Mouse (Mus musculus): Measurements from ENCODE around the gene Tspo2. TPM values are rescaled to one million over a fixed set of nuclear protein-coding genes. Genes with fewer than 3 reads are reported as not detected.

The Tspo2 gene
- polyA plus RNA-seq, 1 experiment from 2014 or later = 2.0 TPM

GRCm38 (mm10) chr17:48434479-48434878, 16.8 kb downstream of the Tspo2 start:
- Histone ChIP-seq H3K9me3 (ENCODE audit: control insufficient read depth, low read length) (no peaks in the 10 kb centered on the region), H3K27ac (ENCODE audit: low read length) (no peak overlapping the region), H3K4me2 (ENCODE audit: low read length) (no peak overlapping the region), H3K4me3 (replicated peaks; ENCODE audit: low read length) (no peak overlapping the region), H3K4me1 (replicated peaks; ENCODE audit: control insufficient read depth, insufficient read depth, low read length) (peaks cover 6% of the 10 kb centered on the region), H3K27me3 (replicated peaks; ENCODE audit: control insufficient read depth, insufficient read depth, low read length) (no peaks in the 10 kb centered on the region), H3K36me3 (ENCODE audit: control insufficient read depth, insufficient read depth) (no peaks in the 10 kb centered on the region), H3K9ac (replicated peaks; ENCODE audit: low read depth, low read length) (no peak overlapping the region)
- no peak for ATAC-seq
- WGBS = 77% methylated on average over 5 of the region's 5 CpGs

DNA sequence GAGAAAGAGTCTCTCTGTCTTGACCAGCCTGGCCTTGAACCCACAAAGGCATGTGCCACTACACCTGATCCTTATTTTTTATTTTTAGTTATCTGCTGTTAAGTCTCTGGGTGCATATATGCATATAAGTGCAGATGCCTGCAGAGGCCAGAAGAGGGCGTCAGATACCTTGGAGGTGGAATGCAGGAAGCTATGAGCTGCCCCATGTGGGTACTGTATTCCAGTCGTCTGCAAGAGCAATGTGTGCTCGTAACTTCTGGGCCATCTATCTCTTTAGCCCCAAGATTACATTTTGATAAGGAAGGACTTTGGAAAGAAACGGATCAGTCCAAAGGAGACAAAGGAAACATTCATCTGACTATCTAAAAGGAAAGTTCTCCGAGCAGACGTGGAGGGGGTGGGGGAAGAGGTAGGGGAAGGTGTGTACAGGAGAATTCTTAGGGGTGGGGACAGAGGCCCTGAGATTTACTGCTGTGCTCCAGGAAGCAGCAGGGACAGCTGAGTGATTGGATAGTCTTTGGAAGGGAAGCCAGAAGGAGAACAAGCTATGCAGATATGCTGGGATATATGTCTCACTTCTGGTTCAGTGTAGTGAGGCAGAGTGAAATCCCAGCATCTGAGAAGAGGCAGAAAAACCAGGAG, 17.5 kb downstream of the Tspo2 start:
- ATAC-seq = no peak
- Histone ChIP-seq H3K27ac (ENCODE audit: low read length) (no peak overlapping the region), H3K36me3 (ENCODE audit: control insufficient read depth, insufficient read depth) (no peaks in the 10 kb centered on the region), H3K27me3 (replicated peaks; ENCODE audit: control insufficient read depth, insufficient read depth, low read length) (no peaks in the 10 kb centered on the region), H3K9me3 (ENCODE audit: control insufficient read depth, low read length) (no peaks in the 10 kb centered on the region), H3K4me1 (replicated peaks; ENCODE audit: control insufficient read depth, insufficient read depth, low read length) (peaks cover 6% of the 10 kb centered on the region), H3K9ac (replicated peaks; ENCODE audit: low read depth, low read length) (no peak overlapping the region), H3K4me3 (replicated peaks; ENCODE audit: low read length) (no peak overlapping the region), H3K4me2 (ENCODE audit: low read length) (no peak overlapping the region)
- 71% methylated on average over 6 of the region's 6 CpGs for WGBS

DNA sequence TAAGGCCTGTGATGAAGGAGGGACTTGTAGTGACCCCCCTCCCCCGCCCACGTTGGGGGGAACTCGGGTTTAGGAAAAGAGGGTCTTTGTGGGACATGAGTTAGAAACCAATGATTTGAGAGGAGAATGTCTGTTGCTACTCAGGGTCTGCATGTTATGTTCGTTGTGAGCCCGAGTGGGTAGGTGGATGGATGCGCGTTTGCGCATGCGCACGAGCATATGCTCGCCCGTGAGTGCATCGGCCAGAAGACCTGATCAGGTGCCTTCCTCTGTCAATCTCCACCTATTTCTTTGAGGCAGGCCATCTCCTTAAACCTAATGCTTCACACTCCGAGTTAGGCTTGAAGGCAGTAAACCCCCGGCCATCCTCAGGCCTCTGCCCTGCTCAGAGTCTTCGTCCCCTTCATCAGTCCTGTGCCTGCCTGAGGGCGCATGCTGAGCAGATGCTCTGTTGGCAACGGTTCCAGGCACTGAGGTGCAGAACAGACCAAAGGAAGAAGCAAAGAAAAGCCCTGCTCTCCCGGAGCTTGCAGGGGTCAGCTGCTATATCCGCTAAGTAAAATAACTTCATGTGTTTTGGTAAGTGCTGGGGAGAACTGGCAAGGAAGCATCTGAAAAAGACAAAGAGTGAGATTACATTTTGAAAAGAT, 18.2 kb downstream of the Tspo2 start:
- Histone ChIP-seq H3K27ac (ENCODE audit: low read length) (no peak overlapping the region), H3K4me3 (replicated peaks; ENCODE audit: low read length) (no peak overlapping the region), H3K9ac (replicated peaks; ENCODE audit: low read depth, low read length) (no peak overlapping the region), H3K27me3 (replicated peaks; ENCODE audit: control insufficient read depth, insufficient read depth, low read length) (no peaks in the 10 kb centered on the region), H3K4me2 (ENCODE audit: low read length) (no peak overlapping the region), H3K9me3 (ENCODE audit: control insufficient read depth, low read length) (no peaks in the 10 kb centered on the region), H3K36me3 (ENCODE audit: control insufficient read depth, insufficient read depth) (no peaks in the 10 kb centered on the region), H3K4me1 (replicated peaks; ENCODE audit: control insufficient read depth, insufficient read depth, low read length) (peaks cover 6% of the 10 kb centered on the region)
- no peak for ATAC-seq
- 79% methylated on average over 20 of the region's 20 CpGs for WGBS

DNA sequence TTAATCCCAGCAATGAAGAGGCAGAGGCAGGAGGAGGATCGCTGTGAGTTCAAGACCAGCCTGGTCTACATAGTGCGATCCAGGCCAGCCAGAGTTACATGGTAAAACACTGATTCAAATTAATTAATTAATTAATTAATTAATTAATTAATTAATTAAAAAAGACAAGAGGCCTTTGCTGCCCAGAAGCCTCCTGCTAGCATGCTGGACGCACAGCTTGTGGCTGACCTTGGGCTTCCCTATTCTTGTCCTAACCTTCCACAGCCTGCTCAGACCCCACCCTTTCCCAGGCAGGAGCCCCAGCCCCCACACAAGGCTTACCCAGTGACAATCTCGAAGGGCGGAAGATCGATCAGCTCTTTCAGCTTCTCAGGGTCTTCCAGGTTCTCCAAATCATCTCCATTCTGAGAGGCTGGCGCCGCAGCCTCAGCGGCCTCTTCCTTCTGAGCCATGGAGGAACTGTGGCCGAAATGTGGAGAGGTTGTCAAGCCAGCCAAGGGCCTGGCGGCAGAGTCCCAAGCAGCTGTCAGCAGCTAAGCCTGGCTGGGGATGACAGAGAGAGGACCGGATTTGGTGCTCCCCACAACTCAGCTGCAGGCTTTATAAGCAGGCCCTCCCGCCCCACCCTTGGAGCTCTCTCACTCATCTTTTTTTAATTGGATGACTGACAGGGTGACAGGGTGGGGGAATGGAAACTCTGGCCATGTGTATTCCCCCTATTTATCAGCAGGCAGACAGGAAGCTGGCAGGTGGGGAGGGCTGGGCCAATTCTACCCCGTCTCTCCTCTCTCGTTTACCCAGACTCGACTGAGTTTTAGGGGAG, 19.0 kb downstream of the Tspo2 start, which contains the start of gene Apobec2:
Apobec2 (minus strand) TSS at position 773 of the 823 bp plus-strand sequence.
- no peak within 1 kb of the TSS for H3K4me3 ChIP-seq (replicated peaks; ENCODE audit: low read length)
- H3K9me3 ChIP-seq (ENCODE audit: control insufficient read depth, low read length) = no peaks in the 10 kb centered on the region
- H3K9ac ChIP-seq (replicated peaks; ENCODE audit: low read depth, low read length) = no peak within 1 kb of the TSS
- no peak within 1 kb of the TSS for H3K4me2 ChIP-seq (ENCODE audit: low read length)
- ATAC-seq = no peak
- no peaks in the 10 kb centered on the region for H3K36me3 ChIP-seq (ENCODE audit: control insufficient read depth, insufficient read depth)
- WGBS = 64% methylated on average over 16 of the region's 16 CpGs
- H3K27ac ChIP-seq (ENCODE audit: low read length) = no peak within 1 kb of the TSS
- no peaks in the 10 kb centered on the region for H3K27me3 ChIP-seq (replicated peaks; ENCODE audit: control insufficient read depth, insufficient read depth, low read length)
- H3K4me1 ChIP-seq (replicated peaks; ENCODE audit: control insufficient read depth, insufficient read depth, low read length) = peaks cover 3% of the 10 kb centered on the region

- Histone ChIP-seq H3K4me3 (replicated peaks; ENCODE audit: low read length) (no peak overlapping the region), H3K9ac (replicated peaks; ENCODE audit: low read depth, low read length) (no peak overlapping the region), H3K36me3 (ENCODE audit: control insufficient read depth, insufficient read depth) (no peaks in the 10 kb centered on the region), H3K27ac (ENCODE audit: low read length) (no peak overlapping the region), H3K4me1 (replicated peaks; ENCODE audit: control insufficient read depth, insufficient read depth, low read length) (peaks cover 5% of the 10 kb centered on the region), H3K9me3 (ENCODE audit: control insufficient read depth, low read length) (no peaks in the 10 kb centered on the region), H3K4me2 (ENCODE audit: low read length) (no peak overlapping the region), H3K27me3 (replicated peaks; ENCODE audit: control insufficient read depth, insufficient read depth, low read length) (no peaks in the 10 kb centered on the region)
- WGBS = 86% methylated on average over 5 of the region's 5 CpGs
- ATAC-seq = no peak
These were observed 20.3 kb downstream of the Tspo2 start for GRCm38 (mm10) chr17:48431054-48431453.

DNA sequence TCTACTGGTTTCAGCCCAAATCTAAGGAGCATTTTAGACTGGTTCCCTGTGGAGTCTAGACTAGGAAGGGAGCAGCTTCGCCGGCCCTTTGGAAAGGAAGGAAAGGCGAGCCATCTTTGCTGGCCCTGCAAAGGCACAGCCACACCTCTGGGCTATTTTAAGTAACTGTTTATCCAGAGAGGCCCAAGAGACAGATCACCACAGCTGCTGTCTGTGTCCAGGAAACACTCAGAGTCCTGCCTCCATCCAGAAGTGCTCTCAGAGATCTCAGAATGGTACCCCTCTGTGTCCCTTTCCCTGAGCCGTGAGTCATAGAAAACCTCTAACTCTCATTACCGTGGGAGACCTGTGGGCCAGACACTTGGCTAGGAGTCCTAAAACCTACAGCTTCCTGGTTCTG, 20.9 kb downstream of the Tspo2 start:
- H3K4me3 ChIP-seq (replicated peaks; ENCODE audit: low read length) = no peak overlapping the region
- H3K27ac ChIP-seq (ENCODE audit: low read length) = no peak overlapping the region
- H3K9me3 ChIP-seq (ENCODE audit: control insufficient read depth, low read length) = no peaks in the 10 kb centered on the region
- no peaks in the 10 kb centered on the region for H3K27me3 ChIP-seq (replicated peaks; ENCODE audit: control insufficient read depth, insufficient read depth, low read length)
- no peak for ATAC-seq
- 70% methylated on average over 5 of the region's 5 CpGs for WGBS
- no peak overlapping the region for H3K4me2 ChIP-seq (ENCODE audit: low read length)
- peaks cover 10% of the 10 kb centered on the region for H3K4me1 ChIP-seq (replicated peaks; ENCODE audit: control insufficient read depth, insufficient read depth, low read length)
- no peaks in the 10 kb centered on the region for H3K36me3 ChIP-seq (ENCODE audit: control insufficient read depth, insufficient read depth)
- H3K9ac ChIP-seq (replicated peaks; ENCODE audit: low read depth, low read length) = no peak overlapping the region

GRCm38 (mm10) chr17:48427852-48428530, 23.3 kb downstream of the Tspo2 start:
- H3K4me1 ChIP-seq (replicated peaks; ENCODE audit: control insufficient read depth, insufficient read depth, low read length) = peaks cover 10% of the 10 kb centered on the region
- no peaks in the 10 kb centered on the region for H3K9me3 ChIP-seq (ENCODE audit: control insufficient read depth, low read length)
- WGBS = 86% methylated on average over 11 of the region's 11 CpGs
- H3K9ac ChIP-seq (replicated peaks; ENCODE audit: low read depth, low read length) = no peak overlapping the region
- no peak overlapping the region for H3K27ac ChIP-seq (ENCODE audit: low read length)
- ATAC-seq = no peak
- H3K36me3 ChIP-seq (ENCODE audit: control insufficient read depth, insufficient read depth) = no peaks in the 10 kb centered on the region
- H3K27me3 ChIP-seq (replicated peaks; ENCODE audit: control insufficient read depth, insufficient read depth, low read length) = no peaks in the 10 kb centered on the region
- H3K4me2 ChIP-seq (ENCODE audit: low read length) = no peak overlapping the region
- H3K4me3 ChIP-seq (replicated peaks; ENCODE audit: low read length) = no peak overlapping the region

- H3K4me2 ChIP-seq (ENCODE audit: low read length) = no peak overlapping the region
- no peak overlapping the region for H3K9ac ChIP-seq (replicated peaks; ENCODE audit: low read depth, low read length)
- H3K4me1 ChIP-seq (replicated peaks; ENCODE audit: control insufficient read depth, insufficient read depth, low read length) = peaks cover 7% of the 10 kb centered on the region; the same call in 1 of the 2 replicates
- no peaks in the 10 kb centered on the region for H3K36me3 ChIP-seq (ENCODE audit: control insufficient read depth, insufficient read depth)
- WGBS = 79% methylated on average over 13 of the region's 13 CpGs
- H3K4me3 ChIP-seq (replicated peaks; ENCODE audit: low read length) = no peak overlapping the region
- no peaks in the 10 kb centered on the region for H3K9me3 ChIP-seq (ENCODE audit: control insufficient read depth, low read length)
- H3K27ac ChIP-seq (ENCODE audit: low read length) = no peak overlapping the region
- ATAC-seq = no peak
- no peaks in the 10 kb centered on the region for H3K27me3 ChIP-seq (replicated peaks; ENCODE audit: control insufficient read depth, insufficient read depth, low read length)
These were observed 24.2 kb downstream of the Tspo2 start for GRCm38 (mm10) chr17:48426991-48427750.
